12 mouse cellular contexts compared by ENCODE assay signal in genomic region chrX:169828136-169828535, GRCm38 (mm10). TPM values are rescaled to one million over a fixed set of nuclear protein-coding genes. Genes with fewer than 3 reads are reported as not detected.
DNase-seq lines count a peak whose midpoint lies in the region; ATAC-seq and TF ChIP-seq lines count a peak whose summit lies in the region.
"Had no signal": no experiment of that assay in that cellular context is flagged by ENCODE, and none has a peak within 500 bp of the region (broad histone marks: within the 10 kb centered on the region; RNA-seq: fewer than 3 reads in every experiment).

No protein-coding gene starts in this region.

- peak overlapping the region; percentile 17 for H3K9ac ChIP-seq in forebrain, embryonic 12.5 days
- no peak overlapping the region for H3K9ac ChIP-seq in lung, embryonic 15.5 days
- no peak overlapping the region; the same call in 1 of the 2 replicates for H3K9ac ChIP-seq in neural tube, embryonic 13.5 days

- H3K27me3 ChIP-seq in kidney, adult 2 months (replicated peaks; ENCODE audit: control insufficient read depth, insufficient read depth, low read length) = no peaks in the 10 kb centered on the region
- peaks cover 11% of the 10 kb centered on the region for H3K27me3 ChIP-seq in forebrain, embryonic 12.5 days
- H3K27me3 ChIP-seq in lung, embryonic 15.5 days = no peaks in the 10 kb centered on the region; the same call in 1 of the 2 replicates
- peaks cover 38% of the 10 kb centered on the region for H3K27me3 ChIP-seq in neural tube, embryonic 13.5 days
- H3K27me3 ChIP-seq in limb, embryonic 10.5 days (ENCODE audit: low read depth, poor library complexity, severe bottlenecking) = peaks cover 75% of the 10 kb centered on the region

- TF ChIP-seq CTCF in kidney, adult 2 months (conservative IDR thresholded peaks at IDR 0.05; ENCODE audit: insufficient read depth, insufficient read length, low read depth, low read length) = no peak

- H3K4me2 ChIP-seq in forebrain, embryonic 12.5 days = peak overlapping the region; percentile 40
- peak overlapping the region; percentile 4; the same call in 1 of the 2 replicates for H3K4me2 ChIP-seq in lung, embryonic 15.5 days
- H3K4me2 ChIP-seq in neural tube, embryonic 13.5 days = peak overlapping the region; percentile 38

- TF ChIP-seq POLR2A in kidney, adult 2 months (IDR thresholded peaks at IDR 0.05; ENCODE audit: low read depth, low read length) = no peak

- peak; percentile 61; the same call in 1 of the 2 replicates for ATAC-seq in forebrain, embryonic 12.5 days (ENCODE audit: low FRiP score)
- ATAC-seq in lung, embryonic 15.5 days (ENCODE audit: borderline replicate concordance, extremely low read depth, low FRiP score, low TSS enrichment) = no peak
- no peak for ATAC-seq in neural tube, embryonic 13.5 days (ENCODE audit: low read depth)

- no peak overlapping the region for H3K4me3 ChIP-seq in kidney, adult 2 months (ENCODE audit: insufficient read depth, low read depth, low read length)
- H3K4me3 ChIP-seq in forebrain, embryonic 12.5 days (replicated peaks) = peak overlapping the region; percentile 17; the same call in 1 of the 2 replicates
- H3K4me3 ChIP-seq in lung, embryonic 15.5 days = no peak overlapping the region
- peak overlapping the region; percentile 4; the same call in 1 of the 2 replicates for H3K4me3 ChIP-seq in neural tube, embryonic 13.5 days
- H3K4me3 ChIP-seq in limb, embryonic 10.5 days = no peak overlapping the region

- WGBS in kidney, adult 2 months = 32% methylated on average over 5 of the region's 5 CpGs
- 25% methylated on average over 5 of the region's 5 CpGs for WGBS in forebrain, embryonic 12.5 days
- WGBS in lung, embryonic 15.5 days = 35% methylated on average over 5 of the region's 5 CpGs
- WGBS in neural tube, embryonic 13.5 days = 23% methylated on average over 5 of the region's 5 CpGs
- WGBS in limb, embryonic 10.5 days = 34% methylated on average over 5 of the region's 5 CpGs

- no peak overlapping the region for H3K27ac ChIP-seq in kidney, adult 2 months (ENCODE audit: insufficient read depth, low read depth, low read length)
- H3K27ac ChIP-seq in forebrain, embryonic 12.5 days = peak overlapping the region; percentile 78
- H3K27ac ChIP-seq in lung, embryonic 15.5 days = 0 out of 2 replicates have a peak overlapping the region, but pooled peaks have one; percentile 41
- peak overlapping the region; percentile 56 for H3K27ac ChIP-seq in neural tube, embryonic 13.5 days (replicated peaks)
- H3K27ac ChIP-seq in limb, embryonic 10.5 days = no peak overlapping the region

- peak; percentile 5 for DNase-seq in kidney, adult 2 months
- no peak for DNase-seq in kidney, adult 8-10 months
- DNase-seq in limb, embryonic 10.5 days (ENCODE audit: low spot score) = no peak
- DNase-seq in testis, postnatal 14 days (ENCODE audit: low spot score) = no peak
- no peak for DNase-seq in gastrocnemius, adult 18-20 months (ENCODE audit: low spot score)
- DNase-seq: adrenal gland, adult 2 months; heart, adult 18-20 months had no signal

- H3K4me1 ChIP-seq in kidney, adult 2 months (ENCODE audit: control insufficient read depth, insufficient read depth, low read length) = no peaks in the 10 kb centered on the region
- H3K4me1 ChIP-seq in forebrain, embryonic 12.5 days = peaks cover 13% of the 10 kb centered on the region; the same call in 1 of the 2 replicates
- H3K4me1 ChIP-seq in lung, embryonic 15.5 days = no peaks in the 10 kb centered on the region
- H3K4me1 ChIP-seq in neural tube, embryonic 13.5 days (replicated peaks) = peaks cover 12% of the 10 kb centered on the region; the same call in 1 of the 2 replicates
- 0 out of 2 replicates have a peak, but pooled peaks cover 4% of the 10 kb centered on the region for H3K4me1 ChIP-seq in limb, embryonic 10.5 days

- no peaks in the 10 kb centered on the region for H3K36me3 ChIP-seq in kidney, adult 2 months (ENCODE audit: control insufficient read depth, insufficient read depth, low read length)
- H3K36me3 ChIP-seq in forebrain, embryonic 12.5 days (replicated peaks) = no peaks in the 10 kb centered on the region
- no peaks in the 10 kb centered on the region for H3K36me3 ChIP-seq in lung, embryonic 15.5 days
- H3K36me3 ChIP-seq in neural tube, embryonic 13.5 days = no peaks in the 10 kb centered on the region
- H3K36me3 ChIP-seq in limb, embryonic 10.5 days = no peaks in the 10 kb centered on the region

- H3K9me3 ChIP-seq in forebrain, embryonic 12.5 days = no peaks in the 10 kb centered on the region
- no peaks in the 10 kb centered on the region for H3K9me3 ChIP-seq in lung, embryonic 15.5 days
- no peaks in the 10 kb centered on the region for H3K9me3 ChIP-seq in neural tube, embryonic 13.5 days
- no peaks in the 10 kb centered on the region for H3K9me3 ChIP-seq in limb, embryonic 10.5 days (replicated peaks)

RNA-seq across cellular contexts. Expression of gene 4933400A11Rik, which starts 48.7 kb away (rescaled TPM):
- not detected in 2 replicates for polyA plus RNA-seq in kidney, adult 2 months (2012; rRNA removed)
- polyA plus RNA-seq in forebrain, embryonic 12.5 days (2016; fragmentation: Nextera tagmentation; extraction: Ambion mirVana) = 0.18 TPM in 1 of 2 replicates, not detected in the other
- 0.18 and 0.24 TPM in 2 replicates for polyA plus RNA-seq in lung, embryonic 15.5 days (2015; fragmentation: Nextera tagmentation; extraction: Ambion mirVana)
- 0.18 TPM in 1 of 2 replicates, not detected in the other for polyA plus RNA-seq in neural tube, embryonic 13.5 days (2015; fragmentation: Nextera tagmentation; extraction: Ambion mirVana)
- not detected in 2 replicates for polyA plus RNA-seq in limb, embryonic 10.5 days (2016; fragmentation: Nextera tagmentation; extraction: Ambion mirVana)
- not detected for total RNA-seq in gastrocnemius, adult 18-20 months (2021)
- total RNA-seq: adrenal gland, adult 2 months; heart, adult 18-20 months had no signal
- polyA plus RNA-seq: adrenal gland, adult 2 months; large intestine, adult 2 months; liver, embryonic 16.5 days had no signal

Comparison
In these comparisons a context has a peak if more than half of its experiments do, and no peak if none do; other contexts are left out.
1. H3K27ac ChIP-seq: peak in forebrain, embryonic 12.5 days (single experiment), lung, embryonic 15.5 days (single experiment) and neural tube, embryonic 13.5 days (single experiment); none in kidney, adult 2 months (single experiment) and limb, embryonic 10.5 days (single experiment).
2. H3K4me3 ChIP-seq: peak in forebrain, embryonic 12.5 days (single experiment) and neural tube, embryonic 13.5 days (single experiment); none in kidney, adult 2 months (single experiment), lung, embryonic 15.5 days (single experiment) and limb, embryonic 10.5 days (single experiment).
3. Peak in every context shown above with its lines, with median percentiles within 50 percentile points of each other: H3K4me2 ChIP-seq.